ENCODE assay signal across 8 mouse cellular contexts in genomic region chr5:120467026-120467425, GRCm38 (mm10). TPM values are rescaled to one million over a fixed set of nuclear protein-coding genes. Genes with fewer than 3 reads are reported as not detected.
DNase-seq lines count a peak whose midpoint lies in the region.

No protein-coding gene starts in this region.

- 12% methylated on average over 4 of the region's 4 CpGs for WGBS in large intestine, adult 2 months

- intact Hi-C loops in heart, postnatal 14 days (cut with DNase I), result no loop called here

- H3K27ac ChIP-seq in brown adipose tissue, adult 24 weeks (replicated peaks; ENCODE audit: low read depth, low read length), result no peak overlapping the region

- no peaks in the 10 kb centered on the region for H3K4me1 ChIP-seq in brown adipose tissue, adult 24 weeks (ENCODE audit: control insufficient read depth, insufficient read depth, insufficient read length, low read length)

- peak overlapping the region; percentile 57 for H3K4me3 ChIP-seq in brown adipose tissue, adult 24 weeks (ENCODE audit: insufficient read depth, low read depth, low read length)

- peak; percentile 44 for DNase-seq in Muller cell, postnatal 12 days (ENCODE audit: inconsistent ontology term)
- DNase-seq in heart, postnatal 14 days, result peak; percentile 23 to 34
- DNase-seq in large intestine, adult 2 months (ENCODE audit: low read depth, low spot score), result peak; percentile 39
- peak; percentile 40 for DNase-seq in ovary, postnatal 36 days (ENCODE audit: low spot score)
- DNase-seq in spleen, adult 12 weeks (ENCODE audit: low spot score), result no peak
- DNase-seq in spleen, adult 18-20 months, result no peak
- DNase-seq in layer of hippocampus, adult 9-11 months, result no peak

RNA-seq across cellular contexts. Expression of gene Sdsl, which starts 5.6 kb away (rescaled TPM):
- polyA plus RNA-seq in brown adipose tissue, adult 24 weeks (2012; ENCODE audit: insufficient read depth, insufficient read length, missing spikeins), result 22.0 and 25.5 TPM in 2 replicates
- 10 to 100 TPM in 1 of 2 experiments, 1 to 10 TPM in 1; 8.7 to 10.9 TPM for total RNA-seq in heart, postnatal 14 days (2021)
- polyA plus RNA-seq in large intestine, adult 2 months (2012; rRNA removed), result 23.2 and 28.2 TPM in 2 replicates

RNA-seq across cellular contexts. Expression of gene Sds, which starts 9.3 kb away (rescaled TPM):
- not detected in 2 replicates for polyA plus RNA-seq in brown adipose tissue, adult 24 weeks (2012; ENCODE audit: insufficient read depth, insufficient read length, missing spikeins)
- not detected for total RNA-seq in heart, postnatal 14 days (2021)
- polyA plus RNA-seq in large intestine, adult 2 months (2012; rRNA removed), result not detected in 2 replicates

RNA-seq across cellular contexts. Expression of gene Lhx5, which starts 35.5 kb away (rescaled TPM):
- polyA plus RNA-seq in brown adipose tissue, adult 24 weeks (2012; ENCODE audit: insufficient read depth, insufficient read length, missing spikeins), result not detected in 2 replicates
- not detected for total RNA-seq in heart, postnatal 14 days (2021)
- 0.10 and 0.16 TPM in 2 replicates for polyA plus RNA-seq in large intestine, adult 2 months (2012; rRNA removed)

RNA-seq across cellular contexts. Expression of gene Plbd2, which starts 36.4 kb away (rescaled TPM):
- 20.4 and 22.8 TPM in 2 replicates for polyA plus RNA-seq in brown adipose tissue, adult 24 weeks (2012; ENCODE audit: insufficient read depth, insufficient read length, missing spikeins)
- total RNA-seq in heart, postnatal 14 days (2021), result 10 to 100 TPM; 37.5 to 42.2 TPM
- polyA plus RNA-seq in large intestine, adult 2 months (2012; rRNA removed), result 13.9 and 14.6 TPM in 2 replicates

RNA-seq across cellular contexts. Expression of gene Slc8b1, which starts 43.9 kb away (rescaled TPM):
- 4.3 and 5.7 TPM in 2 replicates for polyA plus RNA-seq in brown adipose tissue, adult 24 weeks (2012; ENCODE audit: insufficient read depth, insufficient read length, missing spikeins)
- total RNA-seq in heart, postnatal 14 days (2021), result 10 to 100 TPM in 1 of 2 experiments, 1 to 10 TPM in 1; 8.7 to 16.4 TPM
- 10.9 and 13.0 TPM in 2 replicates for polyA plus RNA-seq in large intestine, adult 2 months (2012; rRNA removed)

Comparison
In these comparisons a context has a peak if more than half of its experiments do, and no peak if none do; other contexts are left out.
1. DNase-seq: peak in Muller cell, postnatal 12 days (single experiment), heart, postnatal 14 days (2 of 2), large intestine, adult 2 months (single experiment) and ovary, postnatal 36 days (single experiment); none in spleen, adult 12 weeks (single experiment), spleen, adult 18-20 months (0 of 2) and layer of hippocampus, adult 9-11 months (single experiment).